Mouse (Mus musculus): Measurements from ENCODE around the gene Cnpy3. TPM values are rescaled to one million over a fixed set of nuclear protein-coding genes. Genes with fewer than 3 reads are reported as not detected.
"Not testable (repeated sequence)": the region's sequence is repeated elsewhere in the genome, so short reads cannot be mapped to it uniquely, and the experiment has no call there.

The Cnpy3 gene
- polyA plus RNA-seq, 1 experiment from 2014 or later = 60.8 TPM

- H3K9ac ChIP-seq (ENCODE audit: low read depth, low read length) = peak overlapping the region; percentile 96
- no peaks in the 10 kb centered on the region for H3K27me3 ChIP-seq (replicated peaks; ENCODE audit: control insufficient read depth, insufficient read depth, low read length)
- H3K36me3 ChIP-seq (ENCODE audit: control insufficient read depth, insufficient read depth, low read length) = peaks cover 16% of the 10 kb centered on the region
- H3K4me2 ChIP-seq = peak overlapping the region; percentile 75
- peak overlapping the region; percentile 96 for H3K4me3 ChIP-seq (ENCODE audit: low read depth, low read length)
- H3K9me3 ChIP-seq (ENCODE audit: control insufficient read depth, low read length) = no peaks in the 10 kb centered on the region
- ATAC-seq (replicated peaks; ENCODE audit: low FRiP score) (no peak), DNase-seq (ENCODE audit: low spot score) (no peak)
- peaks cover 10% of the 10 kb centered on the region for H3K4me1 ChIP-seq (replicated peaks; ENCODE audit: control insufficient read depth, insufficient read depth, low read length)
- peak overlapping the region; percentile 90; the same call in 1 of the 2 replicates for H3K27ac ChIP-seq (ENCODE audit: low read depth, low read length)
- 55% methylated on average over 17 of the region's 17 CpGs for WGBS
Measured at GRCm38 (mm10) chr17:46771616-46772015, 19.6 kb upstream of the Cnpy3 start.

- no peaks in the 10 kb centered on the region for H3K27me3 ChIP-seq (replicated peaks; ENCODE audit: control insufficient read depth, insufficient read depth, low read length)
- H3K4me1 ChIP-seq (replicated peaks; ENCODE audit: control insufficient read depth, insufficient read depth, low read length) = peaks cover 10% of the 10 kb centered on the region
- peaks cover 11% of the 10 kb centered on the region for H3K36me3 ChIP-seq (ENCODE audit: control insufficient read depth, insufficient read depth, low read length)
- H3K4me2 ChIP-seq = no peak overlapping the region
- no peak overlapping the region for H3K4me3 ChIP-seq (ENCODE audit: low read depth, low read length)
- no peaks in the 10 kb centered on the region for H3K9me3 ChIP-seq (ENCODE audit: control insufficient read depth, low read length)
- no peak overlapping the region for H3K9ac ChIP-seq (ENCODE audit: low read depth, low read length)
- DNase-seq (ENCODE audit: low spot score) (no peak), ATAC-seq (replicated peaks; ENCODE audit: low FRiP score) (no peak)
- H3K27ac ChIP-seq (ENCODE audit: low read depth, low read length) = no peak overlapping the region
- 86% methylated on average over 4 of the region's 4 CpGs for WGBS
Measured at GRCm38 (mm10) chr17:46771025-46771424, 19.0 kb upstream of the Cnpy3 start.

- 89% methylated on average over 11 of the region's 11 CpGs for whole genome bisulfite sequencing
- Histone ChIP-seq H3K27me3 (replicated peaks; ENCODE audit: control insufficient read depth, insufficient read depth, low read length) (no peaks in the 10 kb centered on the region), H3K4me3 (ENCODE audit: low read depth, low read length) (no peak overlapping the region), H3K4me1 (replicated peaks; ENCODE audit: control insufficient read depth, insufficient read depth, low read length) (peaks cover 10% of the 10 kb centered on the region), H3K9ac (ENCODE audit: low read depth, low read length) (no peak overlapping the region), H3K9me3 (ENCODE audit: control insufficient read depth, low read length) (no peaks in the 10 kb centered on the region), H3K36me3 (ENCODE audit: control insufficient read depth, insufficient read depth, low read length) (peaks cover 7% of the 10 kb centered on the region), H3K4me2 (no peak overlapping the region), H3K27ac (ENCODE audit: low read depth, low read length) (no peak overlapping the region)
- no peak for DNase-seq (ENCODE audit: low spot score)
- no peak for ATAC-seq (replicated peaks; ENCODE audit: low FRiP score)
Measured at GRCm38 (mm10) chr17:46770546-46770945, 18.5 kb upstream of the Cnpy3 start.

- Histone ChIP-seq H3K27ac (ENCODE audit: low read depth, low read length) (no peak overlapping the region), H3K9me3 (ENCODE audit: control insufficient read depth, low read length) (no peaks in the 10 kb centered on the region), H3K4me1 (replicated peaks; ENCODE audit: control insufficient read depth, insufficient read depth, low read length) (peaks cover 6% of the 10 kb centered on the region), H3K4me3 (ENCODE audit: low read depth, low read length) (no peak overlapping the region), H3K36me3 (ENCODE audit: control insufficient read depth, insufficient read depth, low read length) (no peaks in the 10 kb centered on the region), H3K9ac (ENCODE audit: low read depth, low read length) (no peak overlapping the region), H3K27me3 (replicated peaks; ENCODE audit: control insufficient read depth, insufficient read depth, low read length) (no peaks in the 10 kb centered on the region), H3K4me2 (no peak overlapping the region)
- DNase-seq (ENCODE audit: low spot score) = no peak
- 54% methylated on average over 8 of the region's 8 CpGs for WGBS
- no peak for ATAC-seq (replicated peaks; ENCODE audit: low FRiP score)
Measured at GRCm38 (mm10) chr17:46767868-46768267, 15.9 kb upstream of the Cnpy3 start.

- 68% methylated on average over 7 of the region's 9 CpGs for WGBS
- not testable (repeated sequence) for ATAC-seq (replicated peaks; ENCODE audit: low FRiP score); H3K4me2 ChIP-seq; H3K36me3 ChIP-seq (ENCODE audit: control insufficient read depth, insufficient read depth, low read length); H3K9me3 ChIP-seq (ENCODE audit: control insufficient read depth, low read length); H3K27ac ChIP-seq (ENCODE audit: low read depth, low read length); H3K27me3 ChIP-seq (replicated peaks; ENCODE audit: control insufficient read depth, insufficient read depth, low read length); H3K4me1 ChIP-seq (replicated peaks; ENCODE audit: control insufficient read depth, insufficient read depth, low read length); H3K4me3 ChIP-seq (ENCODE audit: low read depth, low read length); H3K9ac ChIP-seq (ENCODE audit: low read depth, low read length); DNase-seq (ENCODE audit: low spot score)
Measured at GRCm38 (mm10) chr17:46764916-46765315, 12.9 kb upstream of the Cnpy3 start.

- WGBS = 62% methylated on average over 2 of the region's 2 CpGs
Measured at GRCm38 (mm10) chr17:46763544-46763943, 11.5 kb upstream of the Cnpy3 start, which contains the start of gene Ptcra. TSS of gene Ptcra (minus strand) at chr17:46763712.

GRCm38 (mm10) chr17:46758753-46759152, 6.7 kb upstream of the Cnpy3 start:
- Histone ChIP-seq H3K4me1 (replicated peaks; ENCODE audit: control insufficient read depth, insufficient read depth, low read length) (no peaks in the 10 kb centered on the region), H3K4me3 (ENCODE audit: low read depth, low read length) (no peak overlapping the region), H3K36me3 (ENCODE audit: control insufficient read depth, insufficient read depth, low read length) (no peaks in the 10 kb centered on the region), H3K9me3 (ENCODE audit: control insufficient read depth, low read length) (no peaks in the 10 kb centered on the region), H3K9ac (ENCODE audit: low read depth, low read length) (no peak overlapping the region; the same call in 1 of the 2 replicates), H3K27ac (ENCODE audit: low read depth, low read length) (no peak overlapping the region), H3K27me3 (replicated peaks; ENCODE audit: control insufficient read depth, insufficient read depth, low read length) (no peaks in the 10 kb centered on the region), H3K4me2 (no peak overlapping the region)
- DNase-seq (ENCODE audit: low spot score) (no peak), ATAC-seq (replicated peaks; ENCODE audit: low FRiP score) (no peak)
- 83% methylated on average over 12 of the region's 12 CpGs for WGBS

More at GRCm38 (mm10) chr17:46763544-46763943, 11.5 kb upstream of the Cnpy3 start, which contains the start of gene Ptcra:
- H3K4me1 ChIP-seq (replicated peaks; ENCODE audit: control insufficient read depth, insufficient read depth, low read length) = no peaks in the 10 kb centered on the region
- no peaks in the 10 kb centered on the region for H3K27me3 ChIP-seq (replicated peaks; ENCODE audit: control insufficient read depth, insufficient read depth, low read length)
- H3K27ac ChIP-seq (ENCODE audit: low read depth, low read length) = no peak within 1 kb of the TSS; the same call in 1 of the 2 replicates
- ATAC-seq (replicated peaks; ENCODE audit: low FRiP score) = no peak
- H3K4me2 ChIP-seq = no peak within 1 kb of the TSS
- H3K36me3 ChIP-seq (ENCODE audit: control insufficient read depth, insufficient read depth, low read length) = no peaks in the 10 kb centered on the region
- DNase-seq (ENCODE audit: low spot score) = no peak
- no peak within 1 kb of the TSS for H3K9ac ChIP-seq (ENCODE audit: low read depth, low read length)
- no peak within 1 kb of the TSS for H3K4me3 ChIP-seq (ENCODE audit: low read depth, low read length)
- no peaks in the 10 kb centered on the region for H3K9me3 ChIP-seq (ENCODE audit: control insufficient read depth, low read length)

- Histone ChIP-seq H3K9me3 (ENCODE audit: control insufficient read depth, low read length) (no peaks in the 10 kb centered on the region), H3K9ac (ENCODE audit: low read depth, low read length) (peak overlapping the region; percentile 85), H3K27me3 (replicated peaks; ENCODE audit: control insufficient read depth, insufficient read depth, low read length) (no peaks in the 10 kb centered on the region), H3K4me3 (ENCODE audit: low read depth, low read length) (peak overlapping the region; percentile 81), H3K4me2 (peak overlapping the region; percentile 90), H3K4me1 (replicated peaks; ENCODE audit: control insufficient read depth, insufficient read depth, low read length) (peaks cover 12% of the 10 kb centered on the region; the same call in 1 of the 2 replicates), H3K27ac (ENCODE audit: low read depth, low read length) (peak overlapping the region; percentile 85), H3K36me3 (ENCODE audit: control insufficient read depth, insufficient read depth, low read length) (peaks cover 7% of the 10 kb centered on the region; the same call in 1 of the 2 replicates)
- no peak for ATAC-seq (replicated peaks; ENCODE audit: low FRiP score)
- DNase-seq (ENCODE audit: low spot score) = no peak
- 22% methylated on average over 16 of the region's 16 CpGs for WGBS
Measured at GRCm38 (mm10) chr17:46751056-46751793, 789 bp downstream of the Cnpy3 start.

- Histone ChIP-seq H3K4me1 (replicated peaks; ENCODE audit: control insufficient read depth, insufficient read depth, low read length) (peaks cover 12% of the 10 kb centered on the region; the same call in 1 of the 2 replicates), H3K27me3 (replicated peaks; ENCODE audit: control insufficient read depth, insufficient read depth, low read length) (no peaks in the 10 kb centered on the region), H3K36me3 (ENCODE audit: control insufficient read depth, insufficient read depth, low read length) (peaks cover 11% of the 10 kb centered on the region; the same call in 1 of the 2 replicates), H3K27ac (ENCODE audit: low read depth, low read length) (peak overlapping the region; percentile 85; the same call in 1 of the 2 replicates), H3K4me2 (peak overlapping the region; percentile 90), H3K9me3 (ENCODE audit: control insufficient read depth, low read length) (no peaks in the 10 kb centered on the region), H3K4me3 (ENCODE audit: low read depth, low read length) (peak overlapping the region; percentile 81), H3K9ac (ENCODE audit: low read depth, low read length) (peak overlapping the region; percentile 85)
- no peak for DNase-seq (ENCODE audit: low spot score)
- WGBS = 81% methylated on average over 4 of the region's 4 CpGs
- ATAC-seq (replicated peaks; ENCODE audit: low FRiP score) = no peak
Measured at GRCm38 (mm10) chr17:46750580-46750979, 1.4 kb downstream of the Cnpy3 start.
